Mouse (Mus musculus) heart, adult 2 months (tissue): ENCODE measurements around the gene Fxyd2.

Source experiments
- CTCF ChIP-seq: fragments of 200-600 bp; IDR thresholded peaks from 2 replicates; pipeline ENCODE4 v1.8.1; 2022; ENCODE audit warnings: antibody characterized with exemption, mild to moderate bottlenecking, moderate library complexity
- POLR2A ChIP-seq: fragments of 200-500 bp; IDR thresholded peaks from 2 replicates; pipeline ENCODE4 v1.6.1; 2011; ENCODE audit warnings: mild to moderate bottlenecking, low read depth, low read length, control low read depth; ENCODE audit not compliant: insufficient read depth

DNA sequence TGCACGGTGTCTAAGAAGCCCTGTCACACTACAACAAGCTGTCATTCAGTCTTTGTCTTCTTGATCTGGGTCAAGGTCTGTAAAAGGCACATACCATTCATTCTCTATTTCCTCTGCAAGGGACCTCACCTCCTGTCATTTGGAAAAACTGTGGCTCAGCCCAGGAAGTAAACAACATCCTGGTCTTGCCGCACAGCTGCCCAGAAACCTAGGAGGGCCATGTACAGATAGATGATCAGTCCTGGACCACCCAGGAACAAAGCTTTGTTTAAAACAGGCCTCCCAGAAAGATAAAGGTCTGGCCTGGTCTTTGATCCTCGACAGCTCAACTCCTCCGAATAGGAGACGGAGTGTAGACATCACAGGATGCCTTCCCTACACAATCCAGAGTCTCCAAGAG, 49.6 kb upstream of the Fxyd2 start:
- no peak for TF ChIP-seq POLR2A
- TF ChIP-seq CTCF = no peak
